14 mouse cellular contexts compared by ENCODE assay signal in the genomic region with DNA sequence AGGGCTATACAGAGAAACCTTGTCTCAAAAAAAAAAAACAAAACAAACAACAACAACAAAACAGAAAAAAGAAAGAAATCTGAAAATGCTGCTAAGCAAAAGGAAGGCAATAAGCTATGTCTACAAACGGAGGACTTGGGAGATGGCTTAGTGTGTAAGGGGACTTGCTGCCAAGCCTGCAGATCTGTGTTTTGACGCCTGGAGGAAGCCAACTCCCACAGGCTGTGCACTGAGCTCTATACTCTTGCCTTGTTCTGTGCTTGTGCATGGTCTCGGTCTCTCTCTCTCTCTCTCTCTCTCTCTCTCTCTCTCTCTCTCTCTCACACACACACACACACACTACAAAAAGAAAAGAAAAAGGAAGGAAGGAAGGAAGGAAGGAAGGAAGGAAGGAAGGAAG.
"Had no signal": no experiment of that assay in that cellular context is flagged by ENCODE, and none has a peak within 500 bp of the region (broad histone marks: within the 10 kb centered on the region; RNA-seq: fewer than 3 reads in every experiment).

No protein-coding gene starts in this region.

- H3K27me3 ChIP-seq: liver, embryonic 13.5 days had no signal

- H3K4me3 ChIP-seq: layer of hippocampus, adult 2 months; liver, embryonic 13.5 days had no signal

- H3K9ac ChIP-seq: liver, embryonic 13.5 days had no signal

- H3K27ac ChIP-seq: kidney, postnatal 0 days; liver, embryonic 13.5 days had no signal

- H3K9me3 ChIP-seq: liver, embryonic 13.5 days had no signal

- DNase-seq: kidney, adult 2 months; kidney, postnatal 25 days; layer of hippocampus, adult 9-11 months; liver, embryonic 13.5 days; lung, adult 2 months; lung, postnatal 14 days; lung, postnatal 4 days; midbrain, embryonic 14.5 days; thymus, adult 18-20 months; thymus, postnatal 14 days; thymus, postnatal 4 days had no signal

- H3K4me2 ChIP-seq: liver, embryonic 13.5 days; midbrain, embryonic 11.5 days had no signal
